Mouse (Mus musculus) mouse embryonic stem cell (cell line): ENCODE measurements around the gene Gdpd1.
"Not testable (repeated sequence)": the region's sequence is repeated elsewhere in the genome, so short reads cannot be mapped to it uniquely, and the experiment has no call there.

Experiments used
- in situ Hi-C, 2 experiments: fragments of 300-500 bp; cut with MboI; formaldehyde crosslinking; loops; 1 replicate in 1 of 2; 3 replicates in 1 of 2; pipeline ENCODE4 v1.14.3; 2019 to 2020; ENCODE audit warnings: low sequenced_read_pairs in 2 of 2, low pct_unique_long_range_greater_than_20kb in 1 of 2, mixed read lengths in 1 of 2; ENCODE audit not compliant: unreplicated experiment in 1 of 2

Gene Gdpd1

GRCm38 (mm10) chr11:87036180-87036579 lies 37.7 kb downstream of the Gdpd1 start:
- in situ Hi-C loops = no loop called here

GRCm38 (mm10) chr11:87028212-87028611 lies 45.6 kb downstream of the Gdpd1 start:
- in situ Hi-C loops = no loop called here

- in situ Hi-C loops = no loop called here
Observed at GRCm38 (mm10) chr11:87026096-87026875, 47.6 kb downstream of the Gdpd1 start.

GRCm38 (mm10) chr11:87025351-87025750 lies 48.5 kb downstream of the Gdpd1 start:
- in situ Hi-C loops = no loop called here

- in situ Hi-C loops = not testable (repeated sequence)
Observed at GRCm38 (mm10) chr11:87023240-87023639, 50.6 kb downstream of the Gdpd1 start.

- in situ Hi-C loops = no loop called here
Observed at GRCm38 (mm10) chr11:87022765-87023164, 51.1 kb downstream of the Gdpd1 start.

- in situ Hi-C loops = no loop called here
Observed at GRCm38 (mm10) chr11:87021551-87021950, 52.3 kb downstream of the Gdpd1 start.

- in situ Hi-C loops = no loop called here
Observed at GRCm38 (mm10) chr11:87020449-87020848, 53.4 kb downstream of the Gdpd1 start.

- in situ Hi-C loops = no loop called here
Observed at GRCm38 (mm10) chr11:87019431-87019830, 54.4 kb downstream of the Gdpd1 start.

- in situ Hi-C loops = no loop called here
Observed at GRCm38 (mm10) chr11:87018081-87018480, 55.8 kb downstream of the Gdpd1 start.

- in situ Hi-C loops = no loop called here
Observed at GRCm38 (mm10) chr11:87015691-87016090, 58.2 kb downstream of the Gdpd1 start.

GRCm38 (mm10) chr11:87010476-87010875 lies 63.4 kb downstream of the Gdpd1 start:
- in situ Hi-C loops = no loop called here

GRCm38 (mm10) chr11:87007371-87007770 lies 66.5 kb downstream of the Gdpd1 start:
- in situ Hi-C loops = loop anchor here (10.0 kb wide), 1 partner anchor 103 kb away; no protein-coding TSS in a partner anchor

- in situ Hi-C loops = loop anchor here (10.0 kb wide), 1 partner anchor 100 kb away; no protein-coding TSS in a partner anchor
Observed at GRCm38 (mm10) chr11:87004960-87005755, 68.7 kb downstream of the Gdpd1 start.

- in situ Hi-C loops = loop anchor here (10.0 kb wide), 1 partner anchor 97 kb away; no protein-coding TSS in a partner anchor
Observed at GRCm38 (mm10) chr11:87002078-87002829, 71.6 kb downstream of the Gdpd1 start.

- in situ Hi-C loops = loop anchor here (10.0 kb wide), 1 partner anchor 96 kb away; no protein-coding TSS in a partner anchor
Observed at GRCm38 (mm10) chr11:87001217-87001616, 72.6 kb downstream of the Gdpd1 start.

- in situ Hi-C loops = no loop called here
Observed at GRCm38 (mm10) chr11:86996266-86996665, 77.6 kb downstream of the Gdpd1 start.

- in situ Hi-C loops = no loop called here
Observed at GRCm38 (mm10) chr11:86995625-86996221, 78.1 kb downstream of the Gdpd1 start.
